Mouse (Mus musculus) cerebellum, adult 11-12 months (tissue): ENCODE data around the gene Shmt1.

Source experiments
- DNase-seq: peaks from one replicate; pipeline ENCODE4 v3.0.0; 2022

The Shmt1 gene

DNA sequence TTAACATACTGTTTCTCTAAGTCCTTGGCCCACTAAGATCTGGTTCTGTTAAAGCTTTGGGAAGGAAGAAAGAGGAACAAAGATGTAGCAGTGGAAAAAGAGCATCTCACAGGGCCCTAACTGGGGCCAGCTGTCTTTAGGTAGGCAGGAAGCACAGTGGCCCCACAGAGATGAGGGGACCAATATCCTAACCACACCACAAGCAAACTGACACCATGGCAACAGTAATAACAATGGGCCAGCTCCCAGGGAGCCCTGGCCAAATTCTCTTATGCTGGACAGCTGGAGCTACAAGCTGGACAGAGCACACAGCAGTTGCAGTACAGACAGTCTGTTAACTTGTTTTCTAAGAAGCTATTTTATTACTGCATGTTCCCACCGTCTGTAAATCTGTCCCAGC, 23.9 kb downstream of the Shmt1 start:
- DNase-seq = no peak

DNA sequence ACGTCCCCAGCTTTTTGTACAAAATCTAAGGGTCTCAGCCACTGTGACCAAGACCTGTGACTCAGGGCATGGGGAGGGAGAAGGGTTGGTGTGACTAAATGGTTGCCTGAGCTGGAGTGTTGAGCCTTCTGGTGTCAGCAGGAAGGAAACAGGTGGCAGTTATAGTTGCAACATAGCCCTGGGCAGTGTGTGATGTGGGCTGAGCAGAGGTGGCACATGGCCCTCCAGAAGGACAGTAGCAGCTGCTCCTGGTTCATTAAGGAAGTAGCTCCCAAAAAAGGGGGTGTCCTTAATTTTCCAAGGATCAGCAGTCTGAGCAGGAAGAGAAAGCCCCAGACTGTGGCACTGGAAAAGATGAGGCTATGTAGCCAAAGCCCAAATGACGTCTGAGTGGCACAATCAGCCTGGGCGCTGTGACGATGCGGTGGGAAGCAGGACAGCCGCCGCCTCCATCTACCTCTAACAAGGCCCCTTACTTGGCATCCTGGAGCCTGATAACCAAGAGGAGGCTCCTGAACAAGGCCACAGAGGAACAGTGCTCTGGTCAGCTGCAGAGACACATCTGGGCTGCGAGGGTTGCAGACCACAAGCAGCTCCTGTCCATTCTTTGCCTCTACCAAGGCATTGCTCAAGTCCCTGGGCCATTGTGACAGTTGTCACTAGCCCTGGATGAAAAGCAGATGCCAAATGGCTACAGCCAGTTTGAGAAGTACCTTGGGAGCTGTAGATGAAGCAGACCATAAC, 27.2 kb downstream of the Shmt1 start:
- no peak for DNase-seq

GRCm38 (mm10) chr11:60779673-60780189, 31.8 kb downstream of the Shmt1 start:
- DNase-seq = peak; percentile 9

- peak; percentile 14 for DNase-seq
Measured at GRCm38 (mm10) chr11:60777801-60778370, 33.6 kb downstream of the Shmt1 start.

GRCm38 (mm10) chr11:60776829-60777740, 34.4 kb downstream of the Shmt1 start, which contains the start of the genes Top3a and Smcr8:
Gene Top3a (minus strand): TSS chr11:60777365.
Gene Smcr8 (plus strand): TSS chr11:60777524.
- DNase-seq = peak; percentile 82

DNA sequence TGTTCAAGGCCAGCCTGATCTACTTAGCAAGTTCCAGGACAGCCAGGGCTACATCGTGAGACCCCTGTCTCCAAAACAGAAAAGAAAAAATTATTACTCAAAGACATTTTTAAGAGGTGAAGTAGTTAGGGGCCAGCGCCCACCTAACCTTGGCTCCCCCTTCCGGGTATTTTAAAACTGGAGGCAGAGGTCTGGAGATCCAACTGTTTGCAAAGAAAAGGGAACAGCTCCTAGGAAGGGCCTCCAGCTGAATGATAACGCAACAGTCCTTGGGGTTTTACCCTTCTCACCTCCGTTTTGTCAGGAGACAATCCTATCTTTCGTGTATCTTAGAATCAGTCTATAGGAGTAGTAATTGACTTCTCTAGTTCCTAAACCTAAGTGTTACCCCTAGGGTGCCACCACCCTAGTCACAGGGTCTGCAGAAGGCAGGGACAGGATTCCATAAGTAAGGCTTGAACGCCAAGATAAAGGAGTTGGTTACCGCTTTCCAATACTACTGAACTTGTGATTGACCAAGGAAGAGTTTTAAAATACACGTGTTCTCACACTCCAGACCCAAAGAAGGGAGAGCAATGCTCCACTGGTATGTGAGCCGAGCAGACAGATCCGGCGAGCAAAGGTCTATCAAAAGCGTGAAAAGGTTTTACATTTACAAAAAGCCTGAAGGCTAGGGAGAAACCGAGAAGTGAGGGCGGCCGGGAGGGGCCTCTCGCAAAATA, 35.2 kb downstream of the Shmt1 start:
- DNase-seq = no peak

DNA sequence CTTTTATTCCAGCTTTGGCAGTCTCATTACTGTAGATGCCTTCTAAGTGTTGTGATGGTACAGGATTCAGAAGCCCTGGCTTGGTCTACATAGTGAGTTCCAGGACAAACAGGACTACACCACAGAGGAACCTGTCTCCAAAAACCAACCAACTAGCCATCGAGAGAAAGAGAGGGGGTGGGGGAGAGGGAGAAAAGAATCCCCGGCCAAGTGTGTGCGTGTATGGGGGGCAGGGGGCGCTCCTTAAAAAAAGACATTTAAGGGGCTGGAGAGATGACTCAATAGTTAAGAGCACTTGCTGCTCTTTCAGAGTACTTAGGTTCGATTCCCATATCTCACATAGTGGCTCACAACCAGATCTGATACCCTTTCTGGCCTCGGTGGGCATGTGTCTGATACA, 35.9 kb downstream of the Shmt1 start:
- no peak for DNase-seq

DNA sequence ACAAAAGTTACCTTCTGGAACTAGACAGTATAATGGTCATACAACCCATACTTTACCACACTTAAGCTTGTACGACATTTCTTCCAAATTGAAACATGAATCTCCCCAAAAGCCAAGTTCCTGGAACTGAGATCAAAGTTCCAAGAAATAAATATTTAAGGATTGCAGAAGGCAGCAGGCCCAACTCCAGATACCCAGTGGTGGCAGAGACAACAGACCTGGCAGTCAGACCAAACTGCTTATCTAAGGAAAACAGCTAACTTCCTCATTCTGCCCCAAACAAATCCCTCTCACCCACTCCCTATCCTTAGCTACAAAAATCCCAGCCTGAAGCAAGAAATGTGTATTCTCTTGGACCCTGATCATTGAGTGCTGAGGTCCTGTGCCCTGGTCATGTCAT, 36.7 kb downstream of the Shmt1 start:
- DNase-seq = no peak

- DNase-seq = no peak
Measured at GRCm38 (mm10) chr11:60774158-60774689, 37.3 kb downstream of the Shmt1 start.

DNA sequence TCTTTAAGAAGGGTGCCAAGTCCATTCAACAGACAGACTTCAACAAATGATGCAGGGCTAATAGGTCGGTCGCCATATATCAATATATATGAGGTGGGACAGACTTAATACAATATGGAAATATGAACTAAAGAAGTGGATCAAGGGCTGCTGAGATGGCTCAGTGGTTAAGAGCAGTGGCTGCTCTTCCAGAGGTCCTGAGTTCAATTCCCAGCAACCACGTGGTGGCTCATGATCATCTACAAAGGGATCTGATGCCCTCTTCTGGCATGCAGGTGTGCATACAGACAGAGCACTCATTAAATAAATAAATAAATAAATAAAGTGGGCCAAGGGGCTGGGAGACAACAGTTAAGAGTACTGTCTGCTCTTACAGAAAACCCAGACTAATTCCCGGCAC, 39.4 kb downstream of the Shmt1 start:
- no peak for DNase-seq

DNA sequence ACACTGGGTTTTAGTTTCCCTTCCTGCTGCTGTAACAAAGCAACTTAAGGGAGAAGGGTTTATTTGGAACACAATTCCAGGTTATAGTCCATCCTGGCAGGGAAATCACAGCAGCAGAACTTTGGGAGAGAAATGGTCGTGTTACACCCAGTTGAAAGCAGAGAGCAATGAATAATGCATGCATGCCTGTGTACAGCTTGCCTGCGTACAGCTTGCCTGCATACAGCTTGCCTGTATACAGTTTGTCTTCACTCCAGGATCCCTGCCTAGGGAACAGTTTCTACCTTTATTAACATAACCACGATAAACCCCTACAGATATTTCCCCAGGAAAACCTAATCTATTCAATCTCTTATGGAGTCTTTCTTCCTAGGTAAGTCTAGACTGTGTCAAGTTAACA, 40.7 kb downstream of the Shmt1 start:
- DNase-seq = no peak

DNA sequence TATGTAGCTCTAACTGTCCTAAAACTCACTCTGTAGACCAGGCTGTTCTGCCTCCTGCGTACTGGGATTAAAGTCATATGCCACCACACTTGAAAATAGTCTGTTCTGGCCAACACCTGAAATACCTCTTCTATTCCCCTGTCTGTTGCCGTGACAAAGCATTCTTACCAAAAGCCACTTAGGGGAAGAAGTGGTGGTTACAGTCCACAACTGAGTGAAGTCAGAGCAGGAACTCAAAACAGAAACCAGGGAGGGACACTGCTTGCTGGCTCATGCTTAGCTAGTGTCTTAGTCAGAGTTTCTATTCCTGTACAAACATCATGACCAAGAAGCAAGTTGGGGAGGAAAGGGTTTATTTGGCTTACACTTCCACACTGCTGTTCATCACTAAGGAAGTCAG, 42.2 kb downstream of the Shmt1 start:
- DNase-seq = no peak

- DNase-seq = no peak
Measured at GRCm38 (mm10) chr11:60766969-60767368, 44.5 kb downstream of the Shmt1 start.

- no peak for DNase-seq
Measured at GRCm38 (mm10) chr11:60761681-60762080, 49.8 kb downstream of the Shmt1 start.

- no peak for DNase-seq
Measured at GRCm38 (mm10) chr11:60755570-60755969, 55.9 kb downstream of the Shmt1 start.

- DNase-seq = no peak
Measured at GRCm38 (mm10) chr11:60740321-60740720, 71.2 kb downstream of the Shmt1 start.
